Mouse (Mus musculus) urinary bladder, postnatal 36 days (tissue): ENCODE measurements at regions not wholly inside any gene's neighbourhood (a gene's known extent, or its start where the extent isn't known, plus 50 kb on each side); places are given as distances from the start of the nearest gene placed in this dataset.

Source experiments
- DNase-seq, 2 experiments: peaks; one replicate each; pipeline ENCODE4 v3.0.0; 2022; ENCODE audit warnings: low spot score in 2 of 2, mixed read lengths in 1 of 2

DNA sequence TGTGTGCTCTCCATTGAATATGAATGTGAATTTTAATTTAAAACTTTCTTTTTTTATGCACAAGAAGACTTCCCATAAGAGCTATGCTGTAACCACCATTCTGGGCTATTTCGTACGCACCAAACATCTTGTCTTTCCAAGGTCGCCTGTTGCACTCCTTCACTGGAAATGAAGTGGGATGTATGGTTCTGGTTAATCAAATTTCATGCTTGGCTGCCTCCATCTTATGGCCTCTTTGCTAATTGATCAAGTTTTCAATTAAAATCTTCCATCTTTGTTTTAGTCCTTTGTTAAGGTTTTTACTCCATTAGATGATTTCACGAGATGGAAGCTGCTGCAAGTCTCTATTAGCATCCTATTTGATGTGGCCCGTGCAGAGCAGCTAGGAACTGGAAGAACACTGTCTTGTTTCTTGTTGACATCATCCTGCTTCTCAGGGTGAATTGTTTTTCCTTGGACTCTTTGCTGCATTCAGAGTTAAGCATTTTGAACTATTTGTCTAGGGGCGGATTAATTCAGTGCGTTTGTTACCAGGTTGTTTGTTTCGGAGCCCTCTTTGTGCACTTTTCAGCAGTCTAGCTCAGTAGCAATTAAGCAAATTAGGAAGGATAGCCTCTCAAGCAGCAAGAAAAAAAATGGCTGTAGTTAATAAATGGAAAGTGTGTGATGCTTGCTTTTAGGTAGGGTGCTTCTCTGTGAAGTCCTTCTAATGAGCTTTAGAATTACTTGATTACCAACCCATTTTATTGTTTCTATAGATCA lies 147.4 kb upstream of the Alcam start:
- DNase-seq = no peak

DNA sequence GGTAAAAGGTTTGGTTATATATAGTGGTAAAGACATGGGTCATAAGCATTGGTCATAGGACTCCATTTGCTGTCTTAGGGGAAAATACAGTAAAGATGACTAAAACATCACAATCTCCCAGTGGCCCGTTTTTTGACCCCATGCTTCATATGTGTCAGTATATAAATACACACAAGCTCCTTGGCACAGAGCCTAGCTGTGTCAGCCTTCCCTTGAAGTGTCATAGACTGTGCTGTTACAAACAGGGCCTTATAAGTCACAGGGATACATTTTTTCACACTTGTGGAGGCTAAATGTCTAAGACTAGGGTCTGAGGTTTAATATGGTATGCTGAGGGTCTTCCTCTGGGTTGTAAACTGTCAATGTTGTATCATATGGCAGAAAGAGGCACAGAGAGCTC lies 144.4 kb upstream of the Alcam start:
- DNase-seq = no peak

- DNase-seq = no peak
These were observed 143.3 kb upstream of the Alcam start for GRCm38 (mm10) chr16:52597181-52597580.

DNA sequence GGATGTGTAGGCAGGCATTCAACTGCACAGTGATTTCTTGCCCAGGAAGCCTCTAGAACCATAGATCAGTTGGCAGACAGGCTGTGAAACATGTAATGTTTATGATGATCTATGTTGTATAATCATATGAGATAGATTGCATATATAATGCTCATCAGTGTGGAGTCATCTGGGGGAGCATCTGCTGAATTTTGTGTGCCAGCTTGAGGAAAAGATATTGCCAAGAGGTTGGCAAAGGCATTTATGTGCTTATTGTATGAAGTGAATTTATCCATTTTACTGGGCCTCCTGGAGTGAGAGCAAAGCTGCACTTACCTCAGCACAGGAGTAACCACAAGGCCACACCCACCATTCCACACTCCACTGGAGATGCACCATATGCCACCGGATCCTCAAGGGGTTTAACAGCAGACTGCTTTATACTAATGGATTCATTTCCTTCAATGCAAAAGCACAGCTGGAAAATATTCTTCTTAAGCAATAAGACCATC lies 134.5 kb upstream of the Alcam start:
- DNase-seq = no peak

DNA sequence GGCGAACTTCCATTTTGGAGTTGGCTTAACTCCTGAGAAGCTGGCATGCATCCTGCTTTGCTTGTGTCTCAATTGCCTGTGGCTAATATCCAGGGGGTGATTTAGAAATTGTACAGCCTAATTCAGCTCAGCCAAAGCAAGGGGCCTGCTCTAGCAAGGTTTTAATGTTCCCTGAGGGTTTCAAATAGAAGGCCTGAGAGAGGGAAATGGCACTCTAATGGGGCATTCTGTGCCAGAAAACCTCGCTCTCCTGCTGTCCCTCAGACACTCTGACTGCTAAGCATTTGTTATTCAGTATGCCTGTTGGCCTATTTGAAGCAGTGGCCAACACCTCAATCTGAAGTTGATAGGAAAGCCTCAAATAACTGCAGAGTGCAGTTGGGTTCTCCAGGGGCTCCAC lies 115.2 kb upstream of the Alcam start:
- peak in 1 of 2 experiments; percentile 17 for DNase-seq

DNA sequence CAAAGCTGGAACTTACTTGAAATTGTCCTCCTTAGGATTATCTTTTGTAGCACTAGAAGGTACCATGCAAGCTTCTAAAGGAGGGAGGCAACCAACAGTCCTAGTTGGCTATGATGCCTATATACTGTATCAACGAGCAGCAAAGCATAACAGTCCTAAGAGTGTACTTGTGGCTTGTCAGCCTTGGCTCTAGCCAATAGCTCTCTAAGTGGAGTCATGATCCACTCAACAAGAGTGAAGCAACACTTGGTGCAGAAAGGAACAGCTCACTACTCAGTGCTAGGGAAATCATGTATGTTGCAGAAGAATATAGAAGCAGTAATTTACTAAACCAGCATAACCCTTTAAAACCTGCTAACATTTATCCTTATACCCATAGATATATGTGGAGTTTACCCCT lies 82.4 kb upstream of the Alcam start:
- DNase-seq = no peak

DNA sequence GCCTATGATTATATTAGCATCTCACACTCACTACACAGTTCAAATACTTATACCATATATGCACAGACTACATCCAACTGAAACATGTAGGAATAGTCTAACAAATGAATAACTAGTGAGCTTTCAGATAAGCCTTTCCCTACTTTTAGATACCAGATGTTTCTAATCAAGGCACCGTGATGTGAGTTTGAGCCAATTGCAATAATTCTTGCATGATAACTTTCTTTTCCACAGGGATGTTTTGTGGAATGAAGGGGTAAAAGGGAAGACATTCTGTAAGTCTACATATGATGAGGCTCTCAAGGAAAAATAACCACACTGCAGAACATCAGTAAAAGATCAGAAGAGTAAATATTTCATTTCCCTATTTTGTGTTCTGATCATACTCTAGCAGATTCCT lies 80.7 kb upstream of the Alcam start:
- DNase-seq = no peak

DNA sequence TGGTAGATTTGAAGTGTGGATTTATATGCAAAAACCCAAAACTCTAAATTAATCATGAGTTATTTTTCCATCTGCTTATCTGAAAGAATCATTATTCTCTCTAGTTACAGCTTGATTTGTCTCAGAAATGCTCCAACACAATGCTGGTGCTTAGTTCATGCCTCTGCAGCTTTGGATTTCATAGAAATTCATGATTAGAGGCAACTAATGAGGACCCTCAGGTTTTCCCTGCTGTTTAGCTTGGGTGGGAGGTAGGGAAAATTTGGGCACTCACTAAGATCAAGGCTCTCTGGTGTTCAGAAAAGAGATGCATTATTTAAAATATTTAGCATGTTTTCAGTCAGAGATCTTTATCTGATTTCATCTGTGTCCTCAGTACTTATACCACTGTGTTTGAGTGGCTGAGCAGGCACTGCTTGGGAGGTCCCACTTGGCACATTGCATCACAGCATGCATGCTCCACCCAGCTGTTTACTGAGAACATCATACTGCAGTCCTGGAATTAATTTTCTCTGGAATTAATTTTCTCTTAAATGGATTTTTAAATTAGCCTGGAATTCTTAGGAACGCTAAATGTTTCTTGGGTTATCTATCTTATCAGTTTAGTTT lies 78.7 kb upstream of the Alcam start:
- DNase-seq = no peak

GRCm38 (mm10) chr16:52513546-52514409 lies 59.9 kb upstream of the Alcam start:
- no peak for DNase-seq

DNA sequence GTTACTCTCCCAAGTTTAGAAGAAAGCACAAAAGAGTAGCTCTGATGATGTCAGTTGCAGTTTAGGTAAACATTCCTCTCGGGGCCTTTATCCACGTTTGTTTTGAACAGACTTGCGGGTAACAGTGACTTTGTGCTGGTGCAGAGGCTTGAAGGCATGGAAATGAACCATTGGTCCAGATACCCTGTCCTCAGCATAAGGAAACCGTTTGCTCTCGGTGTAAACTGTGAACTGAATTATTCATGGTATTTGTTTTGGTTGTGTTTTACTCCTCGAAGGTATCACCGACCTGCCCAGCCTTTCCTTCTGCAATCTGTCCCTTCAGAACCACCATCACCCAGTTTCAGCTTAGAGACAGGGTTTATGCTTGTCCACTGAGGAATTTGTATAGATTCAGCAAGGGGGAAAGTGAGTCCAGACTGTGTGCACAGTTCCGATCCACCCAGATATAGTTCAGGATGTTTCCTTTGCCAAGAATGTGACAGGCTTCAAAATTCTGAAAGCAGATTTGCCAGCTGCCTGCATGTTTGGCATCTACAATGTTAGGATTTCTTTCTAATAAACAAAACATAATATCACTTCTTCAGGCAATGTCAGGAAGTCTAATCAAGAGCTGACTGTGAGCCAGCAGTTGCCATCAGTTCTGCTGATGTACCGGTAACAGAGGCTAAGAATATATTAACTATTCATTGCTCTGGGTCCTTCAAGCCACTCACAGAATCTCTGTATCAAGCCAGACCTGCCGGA lies 54.9 kb upstream of the Alcam start:
- DNase-seq = no peak
